Mouse (Mus musculus): ENCODE data around the gene Padi2. TPM values are rescaled to one million over a fixed set of nuclear protein-coding genes. Genes with fewer than 3 reads are reported as not detected.
A peak's percentile ranks its signal among the peaks of the same experiment; 100 is the strongest.

The Padi2 gene
- total and polyA plus RNA-seq, 2 experiments from 2014 or later: 3.0 to 5.3 TPM

- H3K9me3 ChIP-seq (ENCODE audit: low read length): no peaks in the 10 kb centered on the region
- H3K4me3 ChIP-seq (ENCODE audit: low read length): no peak overlapping the region
- H3K36me3 ChIP-seq (ENCODE audit: insufficient read depth, low read length): no peaks in the 10 kb centered on the region
- peak overlapping the region; percentile 56; the same call in 1 of the 2 replicates for H3K27ac ChIP-seq
- H3K9ac ChIP-seq (replicated peaks; ENCODE audit: low read length): no peak overlapping the region
- H3K4me2 ChIP-seq (ENCODE audit: low read depth, low read length): no peak overlapping the region
- H3K4me1 ChIP-seq (ENCODE audit: insufficient read depth, low read length): peaks cover 4% of the 10 kb centered on the region
- no peaks in the 10 kb centered on the region for H3K27me3 ChIP-seq (ENCODE audit: insufficient read depth, low read length)
- peak; percentile 76 for DNase-seq (ENCODE audit: low spot score)
- WGBS: 41% methylated on average over 8 of the region's 8 CpGs
- peak; percentile 94 for ATAC-seq
- TF ChIP-seq CTCF (IDR thresholded peaks at IDR 0.05; ENCODE audit: low read depth): no peak
These were observed 23.6 kb downstream of the Padi2 start for GRCm38 (mm10) chr4:140929745-140930144.

- Histone ChIP-seq H3K27ac (no peak overlapping the region), H3K4me2 (ENCODE audit: low read depth, low read length) (no peak overlapping the region), H3K9ac (replicated peaks; ENCODE audit: low read length) (no peak overlapping the region), H3K4me1 (ENCODE audit: insufficient read depth, low read length) (peaks cover 4% of the 10 kb centered on the region), H3K4me3 (ENCODE audit: low read length) (no peak overlapping the region), H3K27me3 (ENCODE audit: insufficient read depth, low read length) (no peaks in the 10 kb centered on the region), H3K9me3 (ENCODE audit: low read length) (no peaks in the 10 kb centered on the region), H3K36me3 (ENCODE audit: insufficient read depth, low read length) (no peaks in the 10 kb centered on the region)
- DNase-seq (ENCODE audit: low spot score) (no peak), ATAC-seq (no peak)
- TF ChIP-seq CTCF (IDR thresholded peaks at IDR 0.05; ENCODE audit: low read depth): no peak
- WGBS: 68% methylated on average over 10 of the region's 10 CpGs
These were observed 24.8 kb downstream of the Padi2 start for GRCm38 (mm10) chr4:140930900-140931470.

GRCm38 (mm10) chr4:140935643-140936042 is 29.5 kb downstream of the Padi2 start:
- Histone ChIP-seq H3K27ac (no peak overlapping the region), H3K4me1 (ENCODE audit: insufficient read depth, low read length) (no peaks in the 10 kb centered on the region; the same call in 1 of the 2 replicates), H3K9ac (replicated peaks; ENCODE audit: low read length) (no peak overlapping the region), H3K27me3 (ENCODE audit: insufficient read depth, low read length) (no peaks in the 10 kb centered on the region), H3K36me3 (ENCODE audit: insufficient read depth, low read length) (no peaks in the 10 kb centered on the region), H3K9me3 (ENCODE audit: low read length) (no peaks in the 10 kb centered on the region), H3K4me3 (ENCODE audit: low read length) (no peak overlapping the region), H3K4me2 (ENCODE audit: low read depth, low read length) (no peak overlapping the region)
- 55% methylated on average over 9 of the region's 9 CpGs for WGBS
- TF ChIP-seq CTCF (IDR thresholded peaks at IDR 0.05; ENCODE audit: low read depth): no peak
- DNase-seq (ENCODE audit: low spot score) (no peak), ATAC-seq (no peak)

GRCm38 (mm10) chr4:140944356-140944755 is 38.2 kb downstream of the Padi2 start:
- Histone ChIP-seq H3K4me1 (ENCODE audit: insufficient read depth, low read length) (no peaks in the 10 kb centered on the region), H3K4me2 (ENCODE audit: low read depth, low read length) (no peak overlapping the region), H3K27ac (no peak overlapping the region), H3K9ac (replicated peaks; ENCODE audit: low read length) (no peak overlapping the region), H3K27me3 (ENCODE audit: insufficient read depth, low read length) (no peaks in the 10 kb centered on the region), H3K9me3 (ENCODE audit: low read length) (no peaks in the 10 kb centered on the region), H3K4me3 (ENCODE audit: low read length) (no peak overlapping the region), H3K36me3 (ENCODE audit: insufficient read depth, low read length) (no peaks in the 10 kb centered on the region)
- ATAC-seq (no peak), DNase-seq (ENCODE audit: low spot score) (no peak)
- WGBS: 83% methylated on average over 12 of the region's 12 CpGs
- TF ChIP-seq CTCF (IDR thresholded peaks at IDR 0.05; ENCODE audit: low read depth): no peak

- WGBS: 61% methylated on average over 5 of the region's 5 CpGs
- no peaks in the 10 kb centered on the region for H3K9me3 ChIP-seq (ENCODE audit: low read length)
- no peak for TF ChIP-seq CTCF (IDR thresholded peaks at IDR 0.05; ENCODE audit: low read depth)
- no peak overlapping the region for H3K9ac ChIP-seq (replicated peaks; ENCODE audit: low read length)
- H3K27me3 ChIP-seq (ENCODE audit: insufficient read depth, low read length): no peaks in the 10 kb centered on the region
- no peak overlapping the region for H3K4me2 ChIP-seq (ENCODE audit: low read depth, low read length)
- H3K27ac ChIP-seq: no peak overlapping the region
- DNase-seq (ENCODE audit: low spot score) (no peak), ATAC-seq (no peak)
- H3K4me1 ChIP-seq (ENCODE audit: insufficient read depth, low read length): no peaks in the 10 kb centered on the region
- H3K4me3 ChIP-seq (ENCODE audit: low read length): no peak overlapping the region
- H3K36me3 ChIP-seq (ENCODE audit: insufficient read depth, low read length): no peaks in the 10 kb centered on the region
These were observed 38.9 kb downstream of the Padi2 start for GRCm38 (mm10) chr4:140944961-140945442.

- TF ChIP-seq CTCF (IDR thresholded peaks at IDR 0.05; ENCODE audit: low read depth): no peak
- H3K4me2 ChIP-seq (ENCODE audit: low read depth, low read length): no peak overlapping the region
- no peaks in the 10 kb centered on the region for H3K36me3 ChIP-seq (ENCODE audit: insufficient read depth, low read length)
- no peak overlapping the region for H3K9ac ChIP-seq (replicated peaks; ENCODE audit: low read length)
- ATAC-seq (no peak), DNase-seq (ENCODE audit: low spot score) (no peak)
- H3K9me3 ChIP-seq (ENCODE audit: low read length): no peaks in the 10 kb centered on the region
- H3K4me1 ChIP-seq (ENCODE audit: insufficient read depth, low read length): no peaks in the 10 kb centered on the region
- WGBS: 93% methylated on average over 4 of the region's 4 CpGs
- no peaks in the 10 kb centered on the region for H3K27me3 ChIP-seq (ENCODE audit: insufficient read depth, low read length)
- H3K27ac ChIP-seq: no peak overlapping the region
- no peak overlapping the region for H3K4me3 ChIP-seq (ENCODE audit: low read length)
These were observed 39.4 kb downstream of the Padi2 start for GRCm38 (mm10) chr4:140945571-140945970.

- DNase-seq (ENCODE audit: low spot score): no peak
- H3K27ac ChIP-seq: no peak overlapping the region
- WGBS: 76% methylated on average over 4 of the region's 4 CpGs
- H3K4me2 ChIP-seq (ENCODE audit: low read depth, low read length): no peak overlapping the region
- TF ChIP-seq CTCF (IDR thresholded peaks at IDR 0.05; ENCODE audit: low read depth): no peak
- no peaks in the 10 kb centered on the region for H3K27me3 ChIP-seq (ENCODE audit: insufficient read depth, low read length)
- no peaks in the 10 kb centered on the region for H3K36me3 ChIP-seq (ENCODE audit: insufficient read depth, low read length)
- no peaks in the 10 kb centered on the region for H3K4me1 ChIP-seq (ENCODE audit: insufficient read depth, low read length)
- ATAC-seq: no peak
- no peaks in the 10 kb centered on the region for H3K9me3 ChIP-seq (ENCODE audit: low read length)
- H3K9ac ChIP-seq (replicated peaks; ENCODE audit: low read length): no peak overlapping the region
- no peak overlapping the region for H3K4me3 ChIP-seq (ENCODE audit: low read length)
These were observed 39.9 kb downstream of the Padi2 start for GRCm38 (mm10) chr4:140946048-140946447.

All from hindbrain, postnatal 0 days (tissue).